27 mouse cellular contexts compared by ENCODE assay signal in the genomic region with DNA sequence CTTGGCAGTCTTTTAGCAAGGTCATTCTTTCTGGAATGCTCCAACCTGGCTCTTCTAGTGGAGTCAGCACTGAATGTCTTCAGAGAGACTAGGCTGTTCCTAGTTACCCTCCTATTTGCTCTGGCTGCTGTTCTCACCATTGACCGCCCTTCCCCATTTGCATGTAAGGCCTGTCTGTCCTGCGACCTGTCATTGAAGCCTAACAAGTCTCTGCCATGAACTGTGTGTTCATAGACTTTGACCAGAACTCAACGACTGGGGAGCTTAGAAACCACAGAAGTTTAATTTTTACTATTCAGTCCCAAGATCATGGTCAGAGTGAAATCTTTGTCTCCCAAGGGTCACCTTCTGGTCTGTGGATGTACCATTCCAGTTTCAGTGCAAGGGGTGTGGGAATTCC. TPM values are rescaled to one million over a fixed set of nuclear protein-coding genes. Genes with fewer than 3 reads are reported as not detected.
DNase-seq lines count a peak whose midpoint lies in the region; ATAC-seq lines count a peak whose summit lies in the region.
"Had no signal": no experiment of that assay in that cellular context is flagged by ENCODE, and none has a peak within 500 bp of the region (broad histone marks: within the 10 kb centered on the region; RNA-seq: fewer than 3 reads in every experiment).

No protein-coding gene starts in this region.

- H3K9ac ChIP-seq in kidney, embryonic 16.5 days (replicated peaks; ENCODE audit: low read length) = no peak overlapping the region
- H3K9ac ChIP-seq: embryonic facial prominence, embryonic 12.5 days; embryonic facial prominence, embryonic 15.5 days; forebrain, postnatal 0 days; heart, embryonic 13.5 days; hindbrain, embryonic 14.5 days had no signal

- H3K4me2 ChIP-seq in kidney, embryonic 16.5 days (replicated peaks; ENCODE audit: low read depth, low read length) = no peak overlapping the region
- H3K4me2 ChIP-seq: embryonic facial prominence, embryonic 12.5 days; embryonic facial prominence, embryonic 15.5 days; heart, embryonic 13.5 days; hindbrain, embryonic 14.5 days had no signal

- no peak for ATAC-seq in kidney, embryonic 16.5 days (ENCODE audit: low FRiP score, low TSS enrichment)
- ATAC-seq: forebrain, embryonic 14.5 days; forebrain, postnatal 0 days; Patski had no signal

- H3K36me3 ChIP-seq in kidney, embryonic 16.5 days (ENCODE audit: insufficient read depth, low read length) = no peaks in the 10 kb centered on the region
- H3K36me3 ChIP-seq: embryonic facial prominence, embryonic 15.5 days had no signal

- 93% methylated on average over 3 of the region's 3 CpGs for WGBS in kidney, embryonic 16.5 days

- H3K27me3 ChIP-seq in kidney, embryonic 16.5 days (ENCODE audit: insufficient read depth, low read length) = no peaks in the 10 kb centered on the region
- H3K27me3 ChIP-seq: CH12.LX; embryonic facial prominence, embryonic 12.5 days; embryonic facial prominence, embryonic 15.5 days; heart, embryonic 13.5 days; Patski had no signal

- H3K4me3 ChIP-seq in kidney, embryonic 16.5 days (ENCODE audit: low read length) = no peak overlapping the region
- H3K4me3 ChIP-seq: embryonic facial prominence, embryonic 12.5 days; embryonic facial prominence, embryonic 15.5 days; gastrocnemius, adult 2 months; heart, embryonic 13.5 days had no signal

- H3K9me3 ChIP-seq in kidney, embryonic 16.5 days (ENCODE audit: low read length) = no peaks in the 10 kb centered on the region
- H3K9me3 ChIP-seq: embryonic facial prominence, embryonic 12.5 days; embryonic facial prominence, embryonic 15.5 days; G1E; heart, embryonic 13.5 days had no signal

- H3K27ac ChIP-seq in kidney, embryonic 16.5 days (ENCODE audit: low read length) = no peak overlapping the region
- H3K27ac ChIP-seq: embryonic facial prominence, embryonic 12.5 days; embryonic facial prominence, embryonic 15.5 days; gastrocnemius, adult 2 months; heart, embryonic 13.5 days; hindbrain, embryonic 14.5 days had no signal

- DNase-seq in kidney, adult 11 months = peak; percentile 69
- peak; percentile 63 to 67 for DNase-seq in kidney, adult 8-10 months
- no peak for DNase-seq in kidney, postnatal 4 days
- DNase-seq in kidney, postnatal 14 days = peak; percentile 21
- DNase-seq in kidney, postnatal 36 days = peak; percentile 54 to 68
- no peak for DNase-seq in lung, postnatal 25 days (ENCODE audit: low spot score)
- DNase-seq: adrenal gland, postnatal 10 days; adrenal gland, postnatal 36 days; B cell, adult 2 months; cerebellum, adult 18-20 months; cerebellum, adult 9-10 months; cerebellum, postnatal 14 days; forebrain, postnatal 0 days; gastrocnemius, adult 2 months; gastrocnemius, postnatal 14 days; heart, adult 18-20 months; heart, postnatal 14 days; heart, postnatal 4 days had no signal

- H3K4me1 ChIP-seq in kidney, embryonic 16.5 days (ENCODE audit: insufficient read depth, low read length) = peaks cover 14% of the 10 kb centered on the region

RNA-seq across cellular contexts. Expression of gene Sft2d1, which starts 3.1 kb away (rescaled TPM):
- polyA plus RNA-seq in kidney, embryonic 16.5 days (2015; fragmentation: Nextera tagmentation; extraction: Ambion mirVana) = 76.4 and 93.9 TPM in 2 replicates

RNA-seq across cellular contexts. Expression of gene Prr18, which starts 23.3 kb away (rescaled TPM):
- 0.19 and 0.33 TPM in 2 replicates for polyA plus RNA-seq in kidney, embryonic 16.5 days (2015; fragmentation: Nextera tagmentation; extraction: Ambion mirVana)

RNA-seq across cellular contexts. Expression of gene Mpc1, which starts 31.3 kb away (rescaled TPM):
- polyA plus RNA-seq in kidney, embryonic 16.5 days (2015; fragmentation: Nextera tagmentation; extraction: Ambion mirVana) = 178 and 202 TPM in 2 replicates

RNA-seq across cellular contexts. Expression of gene T2, which starts 41.8 kb away (rescaled TPM):
- 0.62 and 0.63 TPM in 2 replicates for polyA plus RNA-seq in kidney, embryonic 16.5 days (2015; fragmentation: Nextera tagmentation; extraction: Ambion mirVana)
- polyA plus RNA-seq: G1E had no signal

Comparison
In these comparisons a context has a peak if more than half of its experiments do, and no peak if none do; other contexts are left out.
1. DNase-seq: peak in kidney, adult 11 months (single experiment), kidney, adult 8-10 months (2 of 2), kidney, postnatal 14 days (single experiment) and kidney, postnatal 36 days (2 of 2); none in kidney, postnatal 4 days (0 of 2) and lung, postnatal 25 days (single experiment).